Mouse (Mus musculus) embryonic facial prominence, embryonic 14.5 days (tissue): ENCODE results near the gene Elk4. TPM values are rescaled to one million over a fixed set of nuclear protein-coding genes. Genes with fewer than 3 reads are reported as not detected.

ENCODE experiments used
- ATAC-seq: fragments of 200-750 bp; cut with Nextera tagmentation; 2 replicates; pipeline ENCODE4 v1.8.0; 2017; ENCODE audit warnings: low read depth, moderate number of reproducible peaks, moderate TSS enrichment
- DNase-seq: peaks from one replicate; pipeline ENCODE4 v3.0.0-alpha.2; 2015; ENCODE audit warnings: low spot score
- H3K27ac ChIP-seq: fragments of 300-500 bp; sonication (generic); replicated peaks from 2 replicates; pipeline ENCODE4 v1.5.1; 2014; ENCODE audit warnings: low read depth, mild to moderate bottlenecking, low read length, moderate library complexity
- H3K27me3 ChIP-seq: fragments of 300-500 bp; sonication (generic); replicated peaks from 2 replicates; pipeline ENCODE4 v1.6.1; 2014; ENCODE audit warnings: low read length; ENCODE audit not compliant: control insufficient read depth, insufficient read depth
- H3K36me3 ChIP-seq: fragments of 300-500 bp; sonication (generic); 2 replicates; pipeline ENCODE4 v1.6.1; 2014; ENCODE audit warnings: low read length, mixed read lengths; ENCODE audit not compliant: control insufficient read depth, insufficient read depth
- H3K4me1 ChIP-seq: fragments of 300-500 bp; sonication (generic); 2 replicates; pipeline ENCODE4 v1.6.1; 2014; ENCODE audit warnings: antibody characterized with exemption, low read length; ENCODE audit not compliant: control insufficient read depth, insufficient read depth
- H3K4me2 ChIP-seq: fragments of 300-500 bp; sonication (generic); 2 replicates; pipeline ENCODE4 v1.6.1; 2014; ENCODE audit warnings: low read depth, mild to moderate bottlenecking, low read length, moderate library complexity, mixed read lengths
- H3K4me3 ChIP-seq: fragments of 300-500 bp; sonication (generic); 2 replicates; pipeline ENCODE4 v1.5.1; 2014; ENCODE audit warnings: low read depth, mild to moderate bottlenecking, low read length
- H3K9ac ChIP-seq: fragments of 300-500 bp; sonication (generic); 2 replicates; pipeline ENCODE4 v1.6.1; 2014; ENCODE audit warnings: low read depth, mild to moderate bottlenecking, low read length, moderate library complexity, mixed read lengths
- H3K9me3 ChIP-seq: fragments of 300-500 bp; sonication (generic); 2 replicates; pipeline ENCODE4 v1.6.1; 2016; ENCODE audit warnings: low read length; ENCODE audit not compliant: control insufficient read depth
- WGBS: fragments of 180-500 bp; shearing (Covaris S2); extraction: QIAGEN DNeasy Blood & Tissue Kit; methylation state at CpG from one replicate; pipeline ENCODE4 v1.1.7; 2014; 5-methylcytosine and 5-hydroxymethylcytosine counted together
- polyA plus RNA-seq: library from polyadenylated mRNA; unstranded; fragments of >200 nt; fragmentation: Nextera tagmentation; extraction: Ambion mirVana; gene quantifications from 2 replicates; pipeline ENCODE4 v1.2.1, GENCODE M21; 2014

Gene Elk4
- polyA plus RNA-seq, 1 experiment from 2014 or later = 39.0 TPM

GRCm38 (mm10) chr1:131976886-131977285 lies 30.5 kb upstream of the Elk4 start:
- WGBS = 85% methylated on average over 5 of the region's 5 CpGs
- Histone ChIP-seq H3K4me1 (0 out of 2 replicates have a peak, but pooled peaks cover 7% of the 10 kb centered on the region), H3K27ac (no peak overlapping the region), H3K9ac (no peak overlapping the region), H3K4me2 (no peak overlapping the region), H3K36me3 (no peaks in the 10 kb centered on the region), H3K9me3 (no peaks in the 10 kb centered on the region), H3K27me3 (no peaks in the 10 kb centered on the region), H3K4me3 (no peak overlapping the region)
- DNase-seq = no peak
- no peak for ATAC-seq

GRCm38 (mm10) chr1:131980471-131980870 lies 26.9 kb upstream of the Elk4 start:
- no peak for DNase-seq
- H3K4me3 ChIP-seq = no peak overlapping the region
- 27% methylated on average over 2 of the region's 2 CpGs for WGBS
- H3K27ac ChIP-seq = no peak overlapping the region
- no peak for ATAC-seq
- no peaks in the 10 kb centered on the region for H3K4me1 ChIP-seq
- H3K27me3 ChIP-seq = no peaks in the 10 kb centered on the region
- H3K4me2 ChIP-seq = no peak overlapping the region
- no peaks in the 10 kb centered on the region for H3K36me3 ChIP-seq
- H3K9ac ChIP-seq = no peak overlapping the region
- H3K9me3 ChIP-seq = no peaks in the 10 kb centered on the region

- DNase-seq (no peak), ATAC-seq (peak; percentile 68; the same call in 1 of the 2 replicates)
- Histone ChIP-seq H3K36me3 (no peaks in the 10 kb centered on the region), H3K4me2 (no peak overlapping the region), H3K27me3 (no peaks in the 10 kb centered on the region), H3K9ac (no peak overlapping the region), H3K4me3 (no peak overlapping the region), H3K27ac (no peak overlapping the region), H3K4me1 (no peaks in the 10 kb centered on the region), H3K9me3 (no peaks in the 10 kb centered on the region)
- 46% methylated on average over 12 of the region's 12 CpGs for WGBS
Measured at GRCm38 (mm10) chr1:131981378-131982013, 25.9 kb upstream of the Elk4 start.

- no peaks in the 10 kb centered on the region for H3K36me3 ChIP-seq
- ATAC-seq (peak; percentile 67; the same call in 1 of the 2 replicates), DNase-seq (no peak)
- no peaks in the 10 kb centered on the region for H3K4me1 ChIP-seq
- H3K27me3 ChIP-seq = no peaks in the 10 kb centered on the region
- no peaks in the 10 kb centered on the region for H3K9me3 ChIP-seq
- H3K4me2 ChIP-seq = no peak overlapping the region
- WGBS = 10% methylated on average over 5 of the region's 5 CpGs
- no peak overlapping the region for H3K4me3 ChIP-seq
- H3K27ac ChIP-seq = no peak overlapping the region
- H3K9ac ChIP-seq = no peak overlapping the region
Measured at GRCm38 (mm10) chr1:131982907-131983306, 24.5 kb upstream of the Elk4 start.

GRCm38 (mm10) chr1:131983806-131984205 lies 23.6 kb upstream of the Elk4 start:
- no peak overlapping the region for H3K27ac ChIP-seq
- H3K4me2 ChIP-seq = no peak overlapping the region
- no peaks in the 10 kb centered on the region for H3K27me3 ChIP-seq
- no peak for DNase-seq
- H3K9me3 ChIP-seq = no peaks in the 10 kb centered on the region
- no peaks in the 10 kb centered on the region for H3K36me3 ChIP-seq
- no peak overlapping the region for H3K4me3 ChIP-seq
- ATAC-seq = no peak
- no peak overlapping the region for H3K9ac ChIP-seq
- 81% methylated on average over 2 of the region's 2 CpGs for WGBS
- no peaks in the 10 kb centered on the region for H3K4me1 ChIP-seq

- H3K4me3 ChIP-seq = no peak overlapping the region
- no peaks in the 10 kb centered on the region for H3K9me3 ChIP-seq
- 75% methylated on average over 15 of the region's 15 CpGs for WGBS
- no peaks in the 10 kb centered on the region for H3K36me3 ChIP-seq
- no peak overlapping the region for H3K4me2 ChIP-seq
- no peak overlapping the region for H3K9ac ChIP-seq
- H3K27ac ChIP-seq = no peak overlapping the region
- no peaks in the 10 kb centered on the region for H3K4me1 ChIP-seq
- ATAC-seq (no peak), DNase-seq (no peak)
- no peaks in the 10 kb centered on the region for H3K27me3 ChIP-seq
Measured at GRCm38 (mm10) chr1:131987432-131987831, 20.0 kb upstream of the Elk4 start.

GRCm38 (mm10) chr1:131989476-131989875 lies 17.9 kb upstream of the Elk4 start:
- Histone ChIP-seq H3K4me1 (no peaks in the 10 kb centered on the region), H3K36me3 (no peaks in the 10 kb centered on the region), H3K27me3 (no peaks in the 10 kb centered on the region), H3K27ac (no peak overlapping the region), H3K9ac (no peak overlapping the region), H3K9me3 (no peaks in the 10 kb centered on the region), H3K4me3 (no peak overlapping the region), H3K4me2 (no peak overlapping the region)
- 65% methylated on average over 4 of the region's 4 CpGs for WGBS
- DNase-seq (no peak), ATAC-seq (no peak)

- 75% methylated on average over 9 of the region's 9 CpGs for WGBS
- no peak for ATAC-seq
- no peak for DNase-seq
Measured at GRCm38 (mm10) chr1:131990083-131990760, 17.2 kb upstream of the Elk4 start.

GRCm38 (mm10) chr1:131992561-131993001 lies 14.8 kb upstream of the Elk4 start:
- no peaks in the 10 kb centered on the region for H3K9me3 ChIP-seq
- no peak overlapping the region for H3K27ac ChIP-seq
- no peak overlapping the region for H3K9ac ChIP-seq
- no peak overlapping the region for H3K4me3 ChIP-seq
- ATAC-seq (no peak), DNase-seq (no peak)
- no peaks in the 10 kb centered on the region for H3K27me3 ChIP-seq
- 82% methylated on average over 7 of the region's 7 CpGs for WGBS
- no peak overlapping the region for H3K4me2 ChIP-seq
- no peaks in the 10 kb centered on the region for H3K36me3 ChIP-seq
- no peaks in the 10 kb centered on the region for H3K4me1 ChIP-seq

More at GRCm38 (mm10) chr1:131990083-131990760, 17.2 kb upstream of the Elk4 start:
- Histone ChIP-seq H3K36me3 (no peaks in the 10 kb centered on the region), H3K4me2 (no peak overlapping the region), H3K9ac (no peak overlapping the region), H3K27me3 (no peaks in the 10 kb centered on the region), H3K4me3 (no peak overlapping the region), H3K4me1 (no peaks in the 10 kb centered on the region), H3K9me3 (no peaks in the 10 kb centered on the region), H3K27ac (no peak overlapping the region)
